Mouse (Mus musculus): Measurements from ENCODE around the gene Lamtor3. TPM values are rescaled to one million over a fixed set of nuclear protein-coding genes. Genes with fewer than 3 reads are reported as not detected.
"Not testable (repeated sequence)": the region's sequence is repeated elsewhere in the genome, so short reads cannot be mapped to it uniquely, and the experiment has no call there.

Gene Lamtor3
- total RNA-seq, 2 experiments from 2014 or later: 74.2 to 79.0 TPM

DNA sequence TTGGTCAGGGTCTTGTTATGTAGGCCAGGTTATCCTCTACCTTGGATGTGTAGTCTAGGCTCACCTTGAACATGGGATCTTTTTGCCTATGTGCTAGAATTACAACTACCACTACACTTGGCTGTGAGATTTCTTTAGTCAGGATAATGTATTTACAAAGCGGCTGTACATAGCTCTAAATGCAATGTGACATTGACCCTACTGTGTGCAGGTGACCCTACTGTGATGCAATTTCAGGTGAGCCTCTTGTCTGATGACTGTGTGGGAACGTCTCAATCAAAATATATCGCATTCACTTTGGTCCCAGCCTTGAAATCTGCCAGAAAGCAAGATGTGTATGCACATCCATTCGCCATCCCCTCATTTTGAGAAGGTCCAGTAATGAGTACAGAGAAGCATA, 40.0 kb downstream of the Lamtor3 start:
- DNase-seq (ENCODE audit: low spot score in 2 of 2): no peak

DNA sequence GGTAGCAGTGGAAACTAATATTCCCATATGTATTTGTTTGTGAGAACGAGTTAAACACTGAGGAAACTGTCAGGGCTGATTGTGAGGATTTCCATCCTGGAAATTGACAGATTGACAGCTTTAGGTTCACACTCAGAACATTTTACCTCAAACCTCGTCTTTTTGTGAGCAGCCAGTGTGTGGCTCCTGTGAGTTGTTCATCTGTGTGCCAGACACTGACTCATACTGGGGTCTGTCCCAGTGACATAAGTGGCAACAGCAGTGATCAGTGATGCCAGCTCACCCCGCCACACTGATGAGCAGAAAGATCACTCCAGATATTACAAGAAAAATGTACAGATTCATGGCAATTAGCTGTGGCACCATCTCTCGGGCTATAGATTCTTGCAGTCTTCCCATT, 41.1 kb downstream of the Lamtor3 start:
- no peak for DNase-seq (ENCODE audit: low spot score in 2 of 2)

DNA sequence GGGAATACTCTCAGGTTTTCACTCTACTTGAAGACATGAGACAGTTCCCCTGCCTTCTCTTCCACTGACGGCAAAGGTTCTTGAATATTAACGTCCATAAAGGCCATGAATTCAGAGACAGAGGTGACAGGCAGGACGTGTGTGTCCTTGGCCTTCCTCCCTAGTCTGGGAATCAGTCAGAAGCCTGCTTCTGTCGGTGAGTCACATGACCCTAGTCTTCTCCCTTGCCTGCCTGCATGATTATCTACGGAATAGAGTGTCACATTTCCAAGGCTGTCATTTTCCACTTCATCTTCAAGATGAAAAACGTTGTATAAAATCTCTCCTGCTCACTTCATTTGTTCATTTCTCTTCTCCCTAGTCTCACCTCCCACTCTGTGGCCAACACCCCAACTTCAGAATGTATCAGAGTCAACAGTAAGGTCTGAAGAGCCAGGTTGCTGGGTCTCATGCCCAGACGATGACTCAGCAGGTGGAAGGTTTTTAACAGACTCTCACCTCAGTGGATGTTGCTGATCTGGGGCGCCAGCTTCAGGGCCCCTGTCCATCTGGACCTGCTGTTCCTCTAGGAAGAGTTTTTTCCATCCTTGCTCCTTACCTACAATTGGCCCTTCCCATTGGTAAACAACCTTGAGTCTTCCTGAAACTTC, 43.6 kb downstream of the Lamtor3 start:
- DNase-seq (ENCODE audit: low spot score in 2 of 2): no peak

DNA sequence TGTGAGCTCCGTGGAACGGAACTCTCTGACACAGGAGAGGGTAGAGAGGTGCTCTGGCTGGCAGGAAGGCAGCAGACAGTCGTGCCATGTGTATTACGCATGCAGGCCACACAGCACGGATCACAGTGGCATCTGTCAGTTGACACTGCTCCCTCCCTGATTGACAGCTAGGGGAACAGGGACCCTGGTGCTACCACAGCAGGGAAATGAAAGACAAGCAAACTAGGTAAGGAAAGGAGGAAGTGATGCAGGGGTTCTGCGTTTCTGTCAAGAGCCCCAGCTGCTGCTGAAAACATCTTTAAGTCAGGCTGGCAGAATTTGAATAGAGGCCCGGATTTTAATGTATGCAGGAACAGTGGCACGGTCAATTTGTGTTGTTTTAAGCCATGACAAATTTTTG, 45.2 kb downstream of the Lamtor3 start:
- DNase-seq (ENCODE audit: low spot score in 2 of 2): no peak

DNA sequence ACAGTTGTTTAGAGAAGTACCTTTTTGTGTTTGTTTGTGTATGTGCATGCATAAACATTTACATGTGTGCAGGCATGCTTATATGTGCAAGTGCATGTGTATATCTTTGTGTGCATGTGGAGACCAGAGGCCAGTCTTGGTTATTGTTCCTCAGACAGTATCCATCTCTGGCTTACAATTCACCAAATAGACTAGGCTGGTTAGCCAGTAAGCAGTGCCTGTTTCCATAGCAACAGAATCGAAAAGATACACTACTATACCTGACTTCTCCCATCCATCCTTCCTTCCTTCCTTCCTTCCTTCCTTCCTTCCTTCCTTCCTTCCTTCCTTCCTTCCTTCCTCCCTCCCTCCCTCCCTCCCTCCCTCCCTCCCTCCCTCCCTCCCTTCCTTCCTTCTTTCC, 45.7 kb downstream of the Lamtor3 start:
- not testable (repeated sequence) for DNase-seq (ENCODE audit: low spot score in 2 of 2)

DNA sequence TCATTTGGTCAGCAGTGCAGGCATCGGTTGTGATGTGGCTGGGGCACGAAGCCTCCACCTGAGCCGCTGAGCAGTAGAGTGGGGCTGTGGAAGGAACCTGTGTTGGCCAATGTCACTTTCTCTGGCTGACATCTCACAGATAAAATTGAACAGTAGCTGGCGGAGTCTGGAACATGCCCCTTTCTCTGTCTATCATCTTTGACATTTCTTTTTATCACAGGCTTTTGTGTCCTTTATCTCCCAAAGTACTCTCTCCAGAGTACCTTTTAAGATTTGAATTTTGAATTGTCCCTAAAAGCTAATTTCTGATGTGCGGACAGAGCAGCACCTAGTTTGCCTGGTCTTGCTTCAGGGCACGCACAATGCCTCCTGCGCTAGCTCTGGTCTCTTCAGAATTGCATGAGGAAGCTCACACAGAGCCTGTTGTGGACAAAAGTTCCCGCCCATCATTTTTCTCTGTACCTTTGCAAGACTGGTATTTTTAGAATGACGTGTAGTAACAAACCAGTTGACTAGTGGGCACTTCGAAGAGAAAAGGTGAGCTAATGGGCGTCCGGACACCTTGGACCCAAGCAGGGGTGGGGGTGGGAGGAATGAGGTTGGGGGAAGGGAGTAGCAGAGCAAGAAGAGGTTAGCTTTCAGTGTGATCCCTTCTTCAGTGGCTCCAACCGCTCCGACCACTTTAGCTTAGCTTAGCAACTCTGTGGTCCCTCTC, 50.0 kb downstream of the Lamtor3 start:
- DNase-seq (ENCODE audit: low spot score in 2 of 2): no peak

DNA sequence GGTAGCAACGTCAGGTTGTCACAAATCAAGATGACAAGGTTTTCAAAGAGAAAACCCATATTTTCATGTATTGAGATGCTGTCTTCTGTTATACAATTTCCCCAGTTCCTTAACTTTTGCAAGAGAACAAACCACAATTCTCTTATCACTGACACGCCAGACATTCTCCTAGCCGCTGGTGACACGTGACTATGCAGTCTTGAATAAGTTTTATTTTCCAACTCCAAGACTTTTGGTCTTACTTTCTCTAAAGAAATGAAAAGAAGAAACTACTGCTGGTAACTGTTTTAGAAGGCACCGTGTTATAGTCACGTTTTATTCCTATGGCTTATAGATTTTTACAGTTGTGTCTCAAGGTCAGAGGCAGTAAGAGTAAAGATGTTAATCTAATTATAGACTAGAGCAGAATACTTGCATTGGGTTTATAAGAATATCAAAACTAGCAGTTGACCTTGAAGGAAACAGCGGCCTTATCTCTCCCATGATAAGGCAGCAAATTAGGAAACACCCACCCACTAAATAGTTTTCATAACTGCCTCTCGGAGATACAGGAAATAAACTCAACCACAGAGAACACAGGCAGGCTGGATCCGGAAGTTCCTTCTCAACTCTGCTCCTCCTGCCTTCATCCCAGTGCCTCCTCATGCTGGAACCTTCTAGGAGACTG, 50.6 kb downstream of the Lamtor3 start:
- DNase-seq (ENCODE audit: low spot score in 2 of 2): no peak

DNA sequence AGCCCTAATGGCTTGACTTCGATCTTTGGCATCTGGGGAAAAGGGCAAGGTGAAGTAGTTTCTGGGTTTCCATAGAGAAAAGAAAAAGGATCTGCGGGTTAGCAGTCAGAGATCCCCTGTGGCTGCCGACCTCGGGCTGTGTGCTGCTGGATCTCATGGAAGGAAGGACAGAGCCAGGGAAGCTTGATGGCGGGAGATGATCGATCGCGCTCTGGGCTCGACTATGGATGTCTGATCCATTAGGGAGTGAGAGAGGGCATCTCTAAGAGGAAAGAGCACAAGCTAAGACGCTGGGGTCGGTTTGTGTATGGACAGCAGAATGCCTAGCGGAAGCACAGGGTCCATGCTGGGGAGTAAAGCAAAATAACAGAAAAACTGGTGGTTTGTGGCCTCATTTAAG, 51.6 kb downstream of the Lamtor3 start:
- DNase-seq (ENCODE audit: low spot score in 2 of 2): no peak

DNA sequence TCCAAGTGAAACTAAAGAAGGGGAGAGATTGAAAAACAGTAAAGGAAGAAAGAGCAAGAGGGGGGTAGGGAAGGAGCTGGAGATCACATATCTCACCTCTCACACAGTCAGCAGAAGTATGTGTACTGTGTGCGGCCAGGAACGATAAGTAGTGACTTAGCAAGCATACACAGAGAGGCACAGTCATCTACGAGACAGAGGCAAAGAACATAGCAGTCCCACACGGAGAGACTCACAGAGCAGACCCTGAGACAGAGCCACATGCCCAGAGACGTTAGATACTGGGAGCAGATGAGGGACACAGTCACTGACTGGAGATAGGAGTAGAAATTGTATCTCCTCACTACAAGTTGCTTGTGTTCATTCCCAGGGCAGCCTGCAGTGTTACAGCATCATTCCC, 53.9 kb downstream of the Lamtor3 start:
- no peak for DNase-seq (ENCODE audit: low spot score in 2 of 2)

DNA sequence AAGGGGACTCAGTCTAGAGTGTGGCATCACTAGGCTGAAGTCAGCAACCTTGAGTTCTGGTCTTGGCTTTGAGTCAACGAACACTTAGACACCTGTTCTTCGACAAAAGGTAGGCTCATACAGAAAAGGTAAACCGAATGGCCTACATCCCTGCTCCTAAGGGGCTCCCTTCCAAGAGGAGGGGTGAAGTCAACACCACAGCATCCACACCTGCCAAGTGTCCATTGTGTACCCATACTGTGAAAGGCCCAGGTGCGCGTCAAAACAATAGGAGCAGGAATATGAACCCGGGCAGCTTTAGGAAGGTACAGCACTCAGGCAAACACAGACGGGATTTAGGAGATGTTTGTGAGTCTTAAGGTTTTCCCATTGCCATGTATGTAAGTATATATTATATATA, 54.7 kb downstream of the Lamtor3 start:
- no peak for DNase-seq (ENCODE audit: low spot score in 2 of 2)

DNA sequence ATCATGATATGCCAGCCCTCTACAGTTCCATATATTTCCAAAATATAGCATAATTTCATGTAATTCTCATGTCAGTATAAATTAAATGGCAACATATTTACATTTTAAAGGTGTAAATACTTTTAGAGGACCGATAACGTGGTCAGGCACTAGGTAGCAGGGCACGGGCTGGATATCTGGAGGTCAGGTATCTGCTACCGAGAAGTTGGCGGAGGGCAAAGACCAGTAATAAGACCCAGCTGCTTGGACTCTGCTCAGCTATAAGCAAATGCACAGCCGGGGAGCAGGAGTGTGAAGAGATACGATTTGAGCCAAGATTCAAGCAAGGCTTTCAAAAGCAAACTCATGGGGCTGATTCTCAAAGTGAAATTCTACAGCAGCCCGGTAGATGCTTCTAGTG, 56.0 kb downstream of the Lamtor3 start:
- no peak for DNase-seq (ENCODE audit: low spot score in 2 of 2)

DNA sequence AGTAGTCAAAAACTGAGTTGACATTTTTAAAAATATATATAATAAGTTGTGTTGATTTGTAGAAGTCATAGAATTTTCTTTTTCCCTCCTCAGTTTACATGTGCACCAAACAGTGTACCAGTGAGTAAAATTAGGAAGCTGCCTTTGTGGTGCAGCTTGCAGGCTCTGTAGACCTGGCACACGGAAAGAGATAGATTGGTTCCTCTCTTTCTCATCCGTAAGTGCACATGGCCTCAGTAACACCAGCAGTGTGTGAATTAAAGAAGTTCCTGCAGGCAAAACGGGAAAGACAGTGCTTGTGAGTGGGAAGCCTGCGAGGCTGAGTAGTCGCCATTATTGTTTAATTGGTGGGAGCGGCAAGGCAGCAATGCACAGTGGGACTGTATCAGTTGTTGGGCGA, 57.1 kb downstream of the Lamtor3 start:
- DNase-seq (ENCODE audit: low spot score in 2 of 2): no peak

DNA sequence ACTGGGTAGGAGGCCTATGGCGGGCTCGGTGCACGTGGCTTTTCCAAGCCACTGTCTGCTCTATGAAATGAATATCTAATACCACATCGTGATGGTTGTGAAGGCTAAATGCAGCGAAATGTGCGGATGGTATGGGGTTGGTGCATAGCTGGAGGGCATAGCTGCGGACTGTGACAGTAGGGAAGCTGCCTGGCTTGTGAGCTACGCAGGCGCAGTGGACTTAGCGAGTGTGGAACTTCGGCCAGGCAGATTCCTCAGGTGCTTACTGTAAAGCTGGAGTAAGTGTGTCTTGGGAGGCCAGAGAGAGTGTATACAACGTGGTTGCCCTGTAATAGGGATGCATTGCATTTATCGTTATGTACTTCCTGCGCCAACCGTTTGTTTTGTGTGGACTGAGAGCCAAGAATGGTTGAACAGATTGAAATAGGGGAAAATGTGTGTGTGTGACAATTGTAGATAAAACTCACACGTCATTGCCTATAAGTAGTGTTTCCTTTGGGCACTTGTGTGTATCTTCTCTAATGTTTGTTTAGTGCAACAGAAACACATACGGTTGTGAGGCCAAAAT, 57.6 kb downstream of the Lamtor3 start:
- no peak for DNase-seq (ENCODE audit: low spot score in 2 of 2)

DNA sequence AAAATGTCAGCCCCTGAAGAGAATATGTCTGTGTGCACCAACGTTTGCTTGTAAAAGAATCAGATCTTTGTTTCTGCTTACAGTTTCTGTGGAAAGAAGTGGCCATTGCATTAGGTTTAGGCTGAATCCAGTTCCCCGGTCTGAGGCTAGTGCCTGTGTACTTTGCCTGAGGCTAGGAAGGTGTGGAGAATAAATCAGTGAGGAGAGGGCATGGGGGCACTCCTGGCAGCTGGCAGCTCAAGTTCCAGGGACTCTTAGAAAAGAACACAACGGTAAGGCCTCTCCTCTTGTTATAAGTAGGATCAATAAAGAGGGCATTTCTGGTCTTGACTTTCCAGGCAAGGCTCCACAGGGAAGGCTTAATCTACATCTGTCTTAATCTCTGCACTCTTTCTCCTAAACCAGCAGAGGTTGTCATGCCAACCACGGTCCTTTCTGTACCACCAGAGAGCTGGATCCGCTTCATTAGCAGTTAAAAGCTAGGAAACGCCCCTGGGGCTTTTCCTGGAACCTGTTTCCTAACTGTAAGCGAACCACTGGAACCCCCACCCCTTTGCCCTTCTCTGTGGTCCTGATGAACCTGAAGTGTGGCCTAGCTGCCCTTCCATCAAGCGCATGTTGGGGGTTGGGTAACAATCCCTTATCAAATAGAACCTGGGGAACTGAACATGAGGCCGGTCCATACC, 58.8 kb downstream of the Lamtor3 start:
- DNase-seq (ENCODE audit: low spot score in 2 of 2): no peak

DNA sequence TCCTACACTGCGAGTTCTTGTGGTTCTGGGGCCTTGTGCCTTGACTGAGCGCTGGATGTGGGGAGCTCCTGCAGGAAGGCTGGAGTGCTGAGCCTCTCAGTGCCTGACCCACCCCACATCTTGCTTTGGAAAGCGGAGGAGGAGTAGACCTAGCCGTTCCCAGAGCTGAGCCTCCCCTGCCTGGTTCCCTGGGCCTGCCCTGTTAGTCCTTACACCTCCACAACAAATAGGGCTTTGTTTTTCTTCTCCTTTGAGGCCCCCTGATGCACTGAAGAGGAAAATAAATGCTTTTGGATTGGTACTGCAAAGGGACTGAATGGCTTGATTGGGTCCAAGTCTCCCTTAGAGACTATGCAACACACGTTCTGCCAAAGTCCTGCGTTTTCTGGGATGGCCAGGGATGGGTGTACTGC, 59.3 kb downstream of the Lamtor3 start:
- DNase-seq (ENCODE audit: low spot score in 2 of 2): no peak

DNA sequence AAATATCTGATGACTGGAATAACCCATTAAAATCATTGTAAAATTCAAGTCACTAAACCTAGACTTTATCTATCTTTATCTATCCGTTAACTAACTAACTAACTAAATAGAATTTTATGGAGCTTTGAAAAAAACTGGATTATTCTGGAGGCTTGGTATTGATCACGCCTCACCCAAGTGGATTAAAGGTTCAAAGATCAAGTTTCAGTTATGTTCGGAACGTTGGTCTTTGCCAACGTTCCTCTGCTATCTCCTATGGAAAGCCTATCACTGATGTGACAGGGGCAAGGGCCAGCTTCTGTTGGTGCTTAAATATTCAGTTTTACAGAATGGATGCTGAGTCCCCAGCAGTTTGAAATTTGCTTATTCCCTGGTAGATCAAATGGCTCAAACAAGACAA, 59.9 kb downstream of the Lamtor3 start:
- DNase-seq (ENCODE audit: low spot score in 2 of 2): no peak

Other genes starting within 250 kb of the Lamtor3 start
- gene Gm21962, start 247.0 kb upstream of the Lamtor3 start, total RNA-seq (2021): not detected
- gene H2afz, start 54.0 kb upstream of the Lamtor3 start, total RNA-seq (2021): 100 to 1,000 TPM; 111 to 146 TPM
- 10 to 100 TPM; 21.0 to 23.1 TPM for gene Dnajb14, start 50.8 kb upstream of the Lamtor3 start, total RNA-seq (2021)
- 1 to 10 TPM; 2.9 to 4.5 TPM for gene Dapp1, start 63.0 kb downstream of the Lamtor3 start, total RNA-seq (2021)
- under 1 TPM; 0.07 to 0.10 TPM for gene 1110002E22Rik, start 146.5 kb downstream of the Lamtor3 start, total RNA-seq (2021)
- gene Gm5105, start 148.9 kb downstream of the Lamtor3 start, total RNA-seq (2021): not detected
- gene Trmt10a, start 224.9 kb downstream of the Lamtor3 start, total RNA-seq (2021): 10 to 100 TPM in 1 of 2 experiments, 1 to 10 TPM in 1; 7.6 to 10.8 TPM
- 10 to 100 TPM in 1 of 2 experiments, 1 to 10 TPM in 1; 3.7 to 10.4 TPM for gene Mttp, start 226.5 kb downstream of the Lamtor3 start, total RNA-seq (2021)